Mouse (Mus musculus) heart, adult 11 months (tissue): Measurements from ENCODE around the gene Sumo2.
A peak's percentile ranks its signal among the peaks of the same experiment; 100 is the strongest.
"Not testable (repeated sequence)": the region's sequence is repeated elsewhere in the genome, so short reads cannot be mapped to it uniquely, and the experiment has no call there.

ENCODE experiments used
- DNase-seq: peaks from one replicate; pipeline ENCODE4 v3.0.0; 2022

Sumo2 gene

DNA sequence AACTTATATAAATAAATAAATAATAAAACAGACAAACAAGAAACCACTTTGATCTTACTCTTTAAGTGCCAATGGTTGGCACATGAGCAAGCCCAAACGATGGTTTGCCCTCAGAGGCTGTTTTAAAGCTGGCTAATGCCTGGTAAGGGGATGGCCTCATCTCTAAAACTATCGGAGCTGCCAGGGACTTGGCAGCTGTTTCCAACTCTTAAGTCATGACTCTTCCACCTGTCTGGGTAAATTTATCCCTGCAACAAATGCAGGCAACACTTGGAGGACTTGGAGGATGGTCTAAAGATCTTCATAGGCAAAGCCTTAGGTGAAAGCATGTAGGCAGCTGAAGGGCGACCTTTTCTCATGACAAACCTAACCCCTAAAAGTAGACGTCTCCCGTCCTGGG is 19.1 kb downstream of the Sumo2 start:
- DNase-seq = peak; percentile 80

DNA sequence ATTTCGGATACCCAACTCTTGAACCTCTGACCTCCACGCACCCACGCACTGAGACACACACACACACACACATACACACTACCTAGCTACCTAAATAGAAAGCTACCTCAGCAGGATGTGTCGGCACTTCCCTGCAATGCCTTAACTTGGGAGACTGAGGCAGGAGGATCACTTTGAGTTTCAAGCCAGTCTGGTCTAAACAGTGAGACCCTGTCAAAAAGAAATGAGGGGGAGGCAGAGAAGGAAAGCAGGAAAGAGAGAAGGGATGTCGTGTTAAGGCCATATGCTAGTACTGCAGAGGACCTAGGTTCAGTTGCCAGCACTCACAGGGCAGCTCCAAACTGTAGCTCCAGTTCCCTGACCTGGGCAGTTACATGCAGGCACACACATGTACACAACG is 21.1 kb downstream of the Sumo2 start:
- no peak for DNase-seq

GRCm38 (mm10) chr11:115514238-115514663 is 21.8 kb downstream of the Sumo2 start, which contains the start of gene Jpt1:
Gene Jpt1 (minus strand): TSS chr11:115514387.
- DNase-seq = peak; percentile 100

- DNase-seq = peak; percentile 96
Measured at GRCm38 (mm10) chr11:115513271-115514237, 22.5 kb downstream of the Sumo2 start.

- DNase-seq = peak; percentile 97
Measured at GRCm38 (mm10) chr11:115512407-115513183, 23.5 kb downstream of the Sumo2 start.

- peak; percentile 77 for DNase-seq
Measured at GRCm38 (mm10) chr11:115512004-115512403, 24.1 kb downstream of the Sumo2 start.

- peak; percentile 86 for DNase-seq
Measured at GRCm38 (mm10) chr11:115511121-115511520, 25.0 kb downstream of the Sumo2 start.

DNA sequence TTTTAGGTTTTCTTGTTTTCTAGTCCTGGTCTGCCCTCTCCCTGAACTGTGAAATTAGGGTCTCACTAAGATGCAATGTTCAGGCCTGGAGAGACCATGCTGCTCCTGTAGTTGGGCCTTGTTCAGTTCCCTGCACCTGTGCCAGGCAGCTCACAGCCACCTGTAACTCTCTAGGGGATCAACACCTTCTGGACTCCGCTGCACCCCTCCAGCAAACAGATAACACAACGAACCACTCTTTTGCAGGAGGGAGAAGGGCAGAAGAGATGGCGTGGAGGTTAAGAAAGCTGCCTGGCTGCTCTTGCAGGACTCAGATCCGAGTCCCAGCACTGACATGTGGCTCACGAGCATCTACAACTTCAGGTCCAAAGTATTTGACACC is 25.6 kb downstream of the Sumo2 start:
- peak; percentile 88 for DNase-seq

DNA sequence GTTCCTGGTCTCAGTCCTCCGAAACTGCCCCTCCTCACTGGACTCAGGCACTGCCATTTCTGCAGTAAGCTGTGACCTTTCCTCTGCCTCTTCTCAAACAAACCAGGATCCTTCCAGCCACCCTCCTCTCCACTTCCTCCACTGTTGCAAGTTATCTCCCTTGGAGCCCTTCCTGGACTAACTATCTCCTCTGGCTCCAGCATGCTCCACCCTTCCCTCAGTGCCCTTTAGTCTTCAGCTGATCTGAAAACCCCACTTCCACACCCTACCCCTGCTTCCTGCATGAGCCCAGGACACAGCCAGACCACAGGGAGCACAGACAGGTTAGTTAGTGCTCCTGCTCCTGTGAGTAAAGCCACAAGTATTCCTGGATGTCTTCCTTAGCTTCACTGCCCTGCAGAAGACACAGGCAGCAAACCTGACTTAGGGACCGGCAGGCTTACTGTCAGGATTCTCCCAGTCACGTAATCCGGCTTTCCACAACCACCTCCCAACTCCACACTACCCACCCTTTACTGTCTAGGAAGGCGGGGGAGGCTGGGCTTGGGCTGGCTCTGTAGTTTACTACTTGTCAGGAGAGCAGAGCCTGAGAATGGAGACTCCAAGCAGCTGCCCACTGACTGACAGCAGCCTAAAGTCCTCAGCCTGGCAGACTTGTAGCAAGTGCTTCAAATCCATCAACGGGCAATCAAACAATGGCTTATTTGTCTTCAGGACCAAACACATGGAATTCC is 26.1 kb downstream of the Sumo2 start:
- DNase-seq = peak; percentile 93

GRCm38 (mm10) chr11:115508061-115508460 is 28.0 kb downstream of the Sumo2 start:
- DNase-seq = peak; percentile 71

DNA sequence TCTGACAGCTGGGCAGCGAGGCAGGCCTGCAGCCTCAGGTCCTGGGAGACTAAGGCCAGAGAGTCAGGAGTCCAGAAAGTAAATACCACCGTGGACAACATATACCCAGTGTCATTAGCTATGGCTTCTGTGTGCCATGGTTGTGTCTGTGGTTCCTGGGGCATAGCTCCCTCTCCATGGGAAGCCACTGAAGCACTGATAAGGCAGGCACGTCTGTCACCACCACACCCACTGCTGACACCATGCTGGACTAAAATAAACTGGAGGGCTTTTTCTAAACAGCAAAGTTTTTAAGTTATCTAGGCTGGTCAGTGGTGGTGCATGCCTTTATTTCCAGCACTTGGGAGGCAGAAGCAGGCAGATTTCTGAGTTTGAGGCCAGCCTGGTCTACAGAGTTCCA is 29.5 kb downstream of the Sumo2 start:
- no peak for DNase-seq

GRCm38 (mm10) chr11:115502636-115503035 is 33.4 kb downstream of the Sumo2 start:
- no peak for DNase-seq

- DNase-seq = not testable (repeated sequence)
Measured at GRCm38 (mm10) chr11:115496559-115496958, 39.5 kb downstream of the Sumo2 start.

DNA sequence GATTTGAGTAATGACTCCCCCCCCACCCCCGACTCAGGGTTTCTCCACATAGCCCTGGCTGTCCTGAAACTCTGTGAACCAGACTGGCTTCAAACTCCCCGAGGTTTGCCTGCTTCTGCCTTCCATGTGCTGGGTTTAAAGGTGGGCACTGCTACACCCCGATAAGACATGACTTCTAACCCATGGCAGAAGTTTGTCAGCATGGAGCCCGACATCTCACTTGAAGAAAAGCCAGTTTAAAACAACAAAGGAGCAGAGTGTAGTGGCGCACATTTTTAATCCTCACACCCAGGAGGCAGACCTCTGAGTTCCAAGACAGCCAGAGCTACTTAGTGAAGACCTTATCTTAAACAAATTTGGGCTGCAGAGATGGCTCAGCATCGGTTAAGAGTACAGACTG is 43.7 kb downstream of the Sumo2 start:
- DNase-seq = no peak

- DNase-seq = peak; percentile 99
Measured at GRCm38 (mm10) chr11:115491356-115492083, 44.6 kb downstream of the Sumo2 start, which contains the start of gene Nt5c. Gene Nt5c (minus strand): TSS chr11:115491862.

GRCm38 (mm10) chr11:115490441-115491355 is 45.4 kb downstream of the Sumo2 start:
- DNase-seq = peak; percentile 94

- DNase-seq = peak; percentile 92
Measured at GRCm38 (mm10) chr11:115488551-115489104, 47.4 kb downstream of the Sumo2 start.

GRCm38 (mm10) chr11:115485155-115485554 is 50.9 kb downstream of the Sumo2 start:
- no peak for DNase-seq

- peak; percentile 91 for DNase-seq
Measured at GRCm38 (mm10) chr11:115483726-115484125, 52.4 kb downstream of the Sumo2 start.

- peak; percentile 91 for DNase-seq
Measured at GRCm38 (mm10) chr11:115483278-115483677, 52.8 kb downstream of the Sumo2 start.
